Comparison of ENCODE assay signal across 30 mouse cellular contexts in the genomic region with DNA sequence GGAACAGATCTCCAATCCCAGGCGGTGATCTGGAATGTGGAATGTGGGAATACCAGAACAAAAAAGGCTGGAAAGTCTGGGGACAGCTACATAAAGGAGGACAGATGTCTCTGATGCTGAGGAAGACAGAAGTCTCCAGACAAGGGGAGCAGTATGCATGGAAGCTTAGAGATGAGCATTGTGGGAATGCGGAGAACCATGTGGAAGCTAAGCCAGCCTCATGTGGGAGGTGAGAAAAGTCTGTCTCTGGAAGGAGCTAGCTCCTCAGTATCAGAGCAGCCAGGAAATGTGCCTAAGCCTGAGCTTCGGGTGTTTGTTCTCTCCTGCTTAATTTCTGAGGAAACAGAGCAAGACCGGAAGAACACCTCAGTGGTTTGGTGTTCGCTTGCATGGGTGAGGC. TPM values are rescaled to one million over a fixed set of nuclear protein-coding genes. Genes with fewer than 3 reads are reported as not detected.
A peak's percentile ranks its signal among the peaks of the same experiment; 100 is the strongest.
DNase-seq lines count a peak whose midpoint lies in the region; TF ChIP-seq lines count a peak whose summit lies in the region.
"Had no signal": no experiment of that assay in that cellular context is flagged by ENCODE, and none has a peak within 500 bp of the region (broad histone marks: within the 10 kb centered on the region; RNA-seq: fewer than 3 reads in every experiment).

No protein-coding gene starts in this region.

- peaks cover 10% of the 10 kb centered on the region; the same call in 1 of the 2 replicates for H3K4me1 ChIP-seq in thymus, adult 2 months (replicated peaks; ENCODE audit: control insufficient read depth, insufficient read depth, low read length)
- H3K4me1 ChIP-seq: heart, embryonic 13.5 days; neural tube, embryonic 12.5 days had no signal

- no peak for TF ChIP-seq POLR2A in thymus, adult 2 months (IDR thresholded peaks at IDR 0.05; ENCODE audit: control insufficient read depth, extremely low read depth, insufficient read depth, low read length, poor library complexity)

- TF ChIP-seq CTCF in thymus, adult 2 months (IDR thresholded peaks at IDR 0.05; ENCODE audit: borderline replicate concordance, control insufficient read depth, extremely low read depth, insufficient read depth, low read length, poor library complexity) = no peak

- peak; percentile 39 to 40 for DNase-seq in layer of hippocampus, adult 18-20 months (ENCODE audit: low spot score in 2 of 2)
- no peak for DNase-seq in layer of hippocampus, postnatal 10 days (ENCODE audit: low spot score in 2 of 2)
- DNase-seq in right cerebral cortex, adult 2 months (ENCODE audit: low spot score in 2 of 2) = peak; percentile 56 to 61
- no peak for DNase-seq in right cerebral cortex, postnatal 4 days
- DNase-seq in left cerebral cortex, postnatal 36 days (ENCODE audit: low spot score in 2 of 2) = peak; percentile 60 to 70
- DNase-seq in telencephalon, adult 2 months (ENCODE audit: low read depth, low spot score) = peak; percentile 90
- no peak for DNase-seq in thymus, adult 2 months
- DNase-seq: adrenal gland, postnatal 25 days; B cell, adult 2 months; cerebellum, adult 18-20 months; cerebellum, postnatal 10 days; heart, adult 2 months; heart, postnatal 10 days; kidney, adult 9 months; kidney, postnatal 10 days; layer of hippocampus, postnatal 36 days; liver; lung, adult 2 months; lung, postnatal 10 days; midbrain, embryonic 14.5 days; thymus, postnatal 25 days had no signal

- no peak overlapping the region for H3K27ac ChIP-seq in thymus, adult 2 months (ENCODE audit: control insufficient read depth, insufficient read depth, low read length)
- H3K27ac ChIP-seq: heart, adult 2 months; heart, embryonic 13.5 days; hindbrain, embryonic 14.5 days; layer of hippocampus, adult 2 months; liver, embryonic 14.5 days; neural tube, embryonic 12.5 days; stomach, embryonic 15.5 days had no signal

- 46% methylated on average over 5 of the region's 5 CpGs for WGBS in thymus, adult 2 months

- intact Hi-C loops in left cerebral cortex, postnatal 36 days (cut with DNase I) = loop anchor here (5.0 kb wide), 1 partner anchor 1261 kb away; the partner anchor contains the start of gene Cdh11

- H3K36me3 ChIP-seq in thymus, adult 2 months (ENCODE audit: control insufficient read depth, insufficient read depth, low read length) = no peaks in the 10 kb centered on the region
- H3K36me3 ChIP-seq: heart, embryonic 13.5 days; neural tube, embryonic 12.5 days; stomach, embryonic 15.5 days had no signal

- H3K27me3 ChIP-seq in thymus, adult 2 months (ENCODE audit: control insufficient read depth, insufficient read depth, low read length) = no peaks in the 10 kb centered on the region
- H3K27me3 ChIP-seq: heart, embryonic 13.5 days; neural tube, embryonic 12.5 days; stomach, embryonic 15.5 days had no signal

- H3K4me3 ChIP-seq in thymus, adult 2 months (ENCODE audit: control insufficient read depth, insufficient read depth, low read length) = no peak overlapping the region
- H3K4me3 ChIP-seq: erythroblast, embryonic 14.5 days; heart, adult 2 months; heart, embryonic 13.5 days; layer of hippocampus, adult 2 months; neural tube, embryonic 12.5 days; stomach, embryonic 15.5 days had no signal

RNA-seq across cellular contexts. Expression of gene Cdh5, which starts 53.4 kb away (rescaled TPM):
- total RNA-seq in layer of hippocampus, adult 18-20 months (2021) = 1 to 10 TPM; 7.7 to 7.9 TPM
- 10 to 100 TPM; 16.1 to 19.5 TPM for total RNA-seq in layer of hippocampus, postnatal 10 days (2021)
- total RNA-seq in left cerebral cortex, postnatal 36 days (2021) = 10 to 100 TPM; 10.4 to 11.6 TPM
- polyA plus RNA-seq in thymus, adult 2 months (2012; rRNA removed) = 15.7 and 17.4 TPM in 2 replicates
- total RNA-seq: common myeloid progenitor, adult 5-6 weeks; hematopoietic stem cell, adult 5-6 weeks had no signal

Comparison
In these comparisons a context has a peak if more than half of its experiments do, and no peak if none do; other contexts are left out.
1. DNase-seq: peak in layer of hippocampus, adult 18-20 months (2 of 2), right cerebral cortex, adult 2 months (2 of 2), left cerebral cortex, postnatal 36 days (2 of 2) and telencephalon, adult 2 months (single experiment); none in layer of hippocampus, postnatal 10 days (0 of 2), right cerebral cortex, postnatal 4 days (single experiment) and thymus, adult 2 months (single experiment).